Mouse (Mus musculus) ovary, postnatal 36 days (tissue): ENCODE data around the gene Ccdc181.
"Not testable (repeated sequence)": the region's sequence is repeated elsewhere in the genome, so short reads cannot be mapped to it uniquely, and the experiment has no call there.

Source experiments
- DNase-seq: peaks from one replicate; pipeline ENCODE4 v3.0.0; 2022; ENCODE audit warnings: low spot score, mixed read lengths

The Ccdc181 gene

GRCm38 (mm10) chr1:164275455-164275954 is at the start of gene Ccdc181:
Gene Ccdc181 (plus strand): TSS chr1:164275585.
- peak; percentile 95 for DNase-seq

- not testable (repeated sequence) for DNase-seq
Observed at GRCm38 (mm10) chr1:164231937-164232570, 43.3 kb upstream of the Ccdc181 start.

- no peak for DNase-seq
Observed at GRCm38 (mm10) chr1:164233447-164233846, 41.9 kb upstream of the Ccdc181 start.

- DNase-seq, result no peak
Observed at GRCm38 (mm10) chr1:164235078-164235477, 40.3 kb upstream of the Ccdc181 start.

GRCm38 (mm10) chr1:164236078-164236477 is 39.3 kb upstream of the Ccdc181 start:
- no peak for DNase-seq

GRCm38 (mm10) chr1:164241494-164241893 is 33.9 kb upstream of the Ccdc181 start:
- DNase-seq, result no peak

- no peak for DNase-seq
Observed at GRCm38 (mm10) chr1:164242809-164243208, 32.6 kb upstream of the Ccdc181 start.

GRCm38 (mm10) chr1:164247442-164247841 is 27.9 kb upstream of the Ccdc181 start:
- DNase-seq, result no peak

- DNase-seq, result peak; percentile 15
Observed at GRCm38 (mm10) chr1:164247971-164248370, 27.4 kb upstream of the Ccdc181 start.

GRCm38 (mm10) chr1:164248465-164249331 is 26.7 kb upstream of the Ccdc181 start, which contains the start of gene Slc19a2:
Gene Slc19a2 (plus strand): TSS chr1:164249046.
- DNase-seq, result peak; percentile 98

GRCm38 (mm10) chr1:164249332-164249711 is 26.1 kb upstream of the Ccdc181 start:
- DNase-seq, result no peak

- DNase-seq, result no peak
Observed at GRCm38 (mm10) chr1:164250391-164251150, 24.8 kb upstream of the Ccdc181 start.

- DNase-seq, result no peak
Observed at GRCm38 (mm10) chr1:164251438-164251837, 23.9 kb upstream of the Ccdc181 start.

- no peak for DNase-seq
Observed at GRCm38 (mm10) chr1:164252551-164252950, 22.8 kb upstream of the Ccdc181 start.

- no peak for DNase-seq
Observed at GRCm38 (mm10) chr1:164254836-164255235, 20.5 kb upstream of the Ccdc181 start.

GRCm38 (mm10) chr1:164260171-164261028 is 15.0 kb upstream of the Ccdc181 start:
- DNase-seq, result no peak

- DNase-seq, result no peak
Observed at GRCm38 (mm10) chr1:164261553-164261952, 13.8 kb upstream of the Ccdc181 start.

- no peak for DNase-seq
Observed at GRCm38 (mm10) chr1:164270941-164271340, 4.4 kb upstream of the Ccdc181 start.

GRCm38 (mm10) chr1:164273659-164274058 is 1.7 kb upstream of the Ccdc181 start:
- DNase-seq, result no peak

- DNase-seq, result no peak
Observed at GRCm38 (mm10) chr1:164276552-164276951, 1.2 kb downstream of the Ccdc181 start.

- DNase-seq, result no peak
Observed at GRCm38 (mm10) chr1:164279332-164279731, 3.9 kb downstream of the Ccdc181 start.
